In genomic region chr7:30089405-30089804, GRCm38 (mm10) we compare ENCODE assay signal across 9 mouse cellular contexts. TPM values are rescaled to one million over a fixed set of nuclear protein-coding genes. Genes with fewer than 3 reads are reported as not detected.
DNase-seq lines count a peak whose midpoint lies in the region; ATAC-seq and TF ChIP-seq lines count a peak whose summit lies in the region.
"Had no signal": no experiment of that assay in that cellular context is flagged by ENCODE, and none has a peak within 500 bp of the region (broad histone marks: within the 10 kb centered on the region; RNA-seq: fewer than 3 reads in every experiment).

No protein-coding gene starts in this region.

- DNase-seq in embryo, embryonic 9.5 days (ENCODE audit: extremely low spot score): peak; percentile 10
- no peak for DNase-seq in embryo, embryonic 10 days (ENCODE audit: low spot score)
- no peak for DNase-seq in CH12.LX (ENCODE audit: extremely low read depth)
- DNase-seq in forebrain, embryonic 14.5 days (ENCODE audit: low spot score): peak; percentile 5
- DNase-seq in liver, embryonic 13.5 days: no peak
- no peak for DNase-seq in right cerebral cortex, postnatal 36 days (ENCODE audit: low spot score in 2 of 2)
- DNase-seq in layer of hippocampus, postnatal 25 days (ENCODE audit: extremely low spot score in 1 of 2, low spot score in 1 of 2): no peak
- DNase-seq in urinary bladder, postnatal 10 days (ENCODE audit: low spot score): no peak

- TF ChIP-seq RAD21 in CH12.LX (IDR thresholded peaks at IDR 0.05; ENCODE audit: low read depth, low read length): no peak

- H3K4me1 ChIP-seq in CH12.LX (ENCODE audit: control insufficient read depth in 1 of 2, insufficient read depth in 2 of 2): peaks cover 9 to 29% of the 10 kb centered on the region in 2 experiments; a peak in 3 of 4 replicates
- peaks cover 21% of the 10 kb centered on the region for H3K4me1 ChIP-seq in forebrain, embryonic 14.5 days (ENCODE audit: control insufficient read depth, insufficient read depth, low read length)
- H3K4me1 ChIP-seq in liver, embryonic 13.5 days (replicated peaks): peaks cover 35% of the 10 kb centered on the region

- no peak for ATAC-seq in forebrain, embryonic 14.5 days
- ATAC-seq in liver, embryonic 13.5 days (ENCODE audit: low read depth): no peak

- TF ChIP-seq POLR2A in CH12.LX (IDR thresholded peaks at IDR 0.05; ENCODE audit: low read depth, low read length): no peak

- peaks cover 2% of the 10 kb centered on the region for H3K9me3 ChIP-seq in CH12.LX (replicated peaks; ENCODE audit: low read length)
- no peaks in the 10 kb centered on the region for H3K9me3 ChIP-seq in forebrain, embryonic 14.5 days (replicated peaks; ENCODE audit: control insufficient read depth, low read length)
- H3K9me3 ChIP-seq in liver, embryonic 13.5 days (replicated peaks): no peaks in the 10 kb centered on the region

- peak overlapping the region; percentile 69 to 94 (median 78) for H3K4me3 ChIP-seq in CH12.LX (replicated peaks in 1 of 3; ENCODE audit: low read depth in 2 of 3, low read length in 2 of 3, poor library complexity in 1 of 3)
- H3K4me3 ChIP-seq in forebrain, embryonic 14.5 days (ENCODE audit: low read depth, low read length): peak overlapping the region; percentile 64
- H3K4me3 ChIP-seq in liver, embryonic 13.5 days (replicated peaks): peak overlapping the region; percentile 68

- H3K79me2 ChIP-seq in CH12.LX (replicated peaks; ENCODE audit: control insufficient read depth, extremely low read depth, insufficient read depth, poor library complexity, severe bottlenecking): peaks cover 9% of the 10 kb centered on the region; the same call in 1 of the 2 replicates

- H3K4me2 ChIP-seq in CH12.LX (ENCODE audit: insufficient read depth, low read depth, poor library complexity, severe bottlenecking): peak overlapping the region; percentile 92
- H3K4me2 ChIP-seq in forebrain, embryonic 14.5 days (ENCODE audit: low read length): peak overlapping the region; percentile 89
- peak overlapping the region; percentile 78 for H3K4me2 ChIP-seq in liver, embryonic 13.5 days

- H3K27me3 ChIP-seq in CH12.LX (replicated peaks): no peaks in the 10 kb centered on the region
- no peaks in the 10 kb centered on the region for H3K27me3 ChIP-seq in forebrain, embryonic 14.5 days (replicated peaks; ENCODE audit: control insufficient read depth, insufficient read depth, low read length)
- H3K27me3 ChIP-seq in liver, embryonic 13.5 days: no peaks in the 10 kb centered on the region

- in situ Hi-C loops in CH12.LX (cut with MboI; ENCODE audit: low pct_ligation_motif_present, low pct_unique_long_range_greater_than_20kb, low sequenced_read_pairs): no loop called here

- H3K9ac ChIP-seq in CH12.LX (ENCODE audit: insufficient read depth, low read depth): peak overlapping the region; percentile 53
- peak overlapping the region; percentile 79 for H3K9ac ChIP-seq in forebrain, embryonic 14.5 days (ENCODE audit: low read length)
- H3K9ac ChIP-seq in liver, embryonic 13.5 days: peak overlapping the region; percentile 72

- peaks cover 13 to 28% of the 10 kb centered on the region in 2 experiments for H3K36me3 ChIP-seq in CH12.LX (replicated peaks in 1 of 2; ENCODE audit: control insufficient read depth in 1 of 2, insufficient read depth in 1 of 2, low read length in 1 of 2)
- H3K36me3 ChIP-seq in forebrain, embryonic 14.5 days (ENCODE audit: control insufficient read depth, insufficient read depth, low read length): peaks cover 24% of the 10 kb centered on the region
- H3K36me3 ChIP-seq in liver, embryonic 13.5 days: peaks cover 16% of the 10 kb centered on the region

- 12% methylated on average over 6 of the region's 6 CpGs for WGBS in forebrain, embryonic 14.5 days
- WGBS in liver, embryonic 13.5 days (ENCODE audit: insufficient replicate concordance): 20% methylated on average over 6 of the region's 6 CpGs

- TF ChIP-seq EP300 in CH12.LX (IDR thresholded peaks at IDR 0.05; ENCODE audit: low read length): no peak

- no peak overlapping the region for H3K27ac ChIP-seq in CH12.LX (ENCODE audit: insufficient read depth, low read depth)
- peak overlapping the region; percentile 87; the same call in 1 of the 2 replicates for H3K27ac ChIP-seq in forebrain, embryonic 14.5 days (ENCODE audit: low read depth, low read length)
- H3K27ac ChIP-seq in liver, embryonic 13.5 days: peak overlapping the region; percentile 15; the same call in 1 of the 2 replicates

- TF ChIP-seq CTCF in CH12.LX (conservative IDR thresholded peaks at IDR 0.05 in 1 of 2, IDR thresholded peaks at IDR 0.05 in 1 of 2; ENCODE audit: low read depth in 2 of 2, low read length in 2 of 2): no peak

- dilution Hi-C loops in CH12.LX (cut with MboI; ENCODE audit: extremely low pct_ligation_motif_present, extremely low pct_unique_long_range_greater_than_20kb, low sequenced_read_pairs): no loop called here

TF ChIP-seq in CH12.LX, 34 proteins besides CTCF, POLR2A, EP300 and RAD21:
- TF ChIP-seq TCF12 (IDR thresholded peaks at IDR 0.05; ENCODE audit: low read depth, low read length): no peak
- TF ChIP-seq USF1 (IDR thresholded peaks at IDR 0.05; ENCODE audit: low read depth, low read length): no peak
- no peak for TF ChIP-seq USF2 (conservative IDR thresholded peaks at IDR 0.05; ENCODE audit: low read depth, low read length)
- no peak for TF ChIP-seq JUN (IDR thresholded peaks at IDR 0.05; ENCODE audit: insufficient read depth, low read depth, low read length)
- no peak for TF ChIP-seq CHD1 (IDR thresholded peaks at IDR 0.05; ENCODE audit: low read depth, low read length)
- no peak for TF ChIP-seq SMC3 (IDR thresholded peaks at IDR 0.05; ENCODE audit: low read depth, low read length)
- no peak for TF ChIP-seq RCOR1 (conservative IDR thresholded peaks at IDR 0.05; ENCODE audit: low read depth, low read length)
- TF ChIP-seq CHD2 (IDR thresholded peaks at IDR 0.05; ENCODE audit: low read length): no peak
- no peak for TF ChIP-seq UBTF (IDR thresholded peaks at IDR 0.05; ENCODE audit: low read depth, low read length)
- TF ChIP-seq BHLHE40 (IDR thresholded peaks at IDR 0.05; ENCODE audit: low read depth, low read length): no peak
- no peak for TF ChIP-seq KAT2A (IDR thresholded peaks at IDR 0.05; ENCODE audit: insufficient replicate concordance, low read length)
- TF ChIP-seq NELFE (IDR thresholded peaks at IDR 0.05; ENCODE audit: low read depth, low read length): no peak
- no peak for TF ChIP-seq POLR2AphosphoS2 (IDR thresholded peaks at IDR 0.05; ENCODE audit: low read depth, low read length)
- TF ChIP-seq ZC3H11A (IDR thresholded peaks at IDR 0.05; ENCODE audit: low read depth, low read length): no peak
- no peak for TF ChIP-seq MAX (IDR thresholded peaks at IDR 0.05; ENCODE audit: low read length)
- no peak for TF ChIP-seq JUND (conservative IDR thresholded peaks at IDR 0.05; ENCODE audit: low read depth, low read length)
- TF ChIP-seq ELF1 (IDR thresholded peaks at IDR 0.05; ENCODE audit: low read depth, low read length): no peak
- TF ChIP-seq ZMIZ1 (IDR thresholded peaks at IDR 0.05; ENCODE audit: low read depth, low read length): no peak
TF ChIP-seq in CH12.LX: peak in this region for 0.

RNA-seq across cellular contexts. Expression of gene Gm26920, which starts 0.8 kb away (rescaled TPM):
- total RNA-seq in CH12.LX (2012; rRNA removed): 0.50 TPM in 1 of 2 replicates, not detected in the other
- total RNA-seq in CH12.LX (2014; rRNA removed): not detected in 2 replicates
- 1.1 TPM in 1 of 2 replicates, not detected in the other for polyA plus RNA-seq in CH12.LX (2012; ENCODE audit: insufficient read length, low read depth)
- 2.0 and 2.7 TPM in 2 replicates for polyA plus RNA-seq in forebrain, embryonic 14.5 days (2014; fragmentation: Nextera tagmentation; extraction: Ambion mirVana)
- polyA plus RNA-seq in liver, embryonic 13.5 days (2015; fragmentation: Nextera tagmentation; extraction: Ambion mirVana): 0.44 TPM in 1 of 2 replicates, not detected in the other
- total RNA-seq in layer of hippocampus, postnatal 25 days (2021): 1 to 10 TPM in 1 of 2 experiments, not detected in 1; 2.0 TPM
- polyA plus RNA-seq: spleen, adult 2 months had no signal

RNA-seq across cellular contexts. Expression of gene Zfp566, which starts 0.9 kb away (rescaled TPM):
- total RNA-seq in CH12.LX (2012; rRNA removed) (5.5 and 6.5 TPM in 2 replicates), CH12.LX (2014; rRNA removed) (3.5 and 4.9 TPM in 2 replicates)
- polyA plus RNA-seq in CH12.LX (2012; ENCODE audit: insufficient read length, low read depth): 9.1 TPM in 2 replicates
- 18.7 and 20.3 TPM in 2 replicates for polyA plus RNA-seq in forebrain, embryonic 14.5 days (2014; fragmentation: Nextera tagmentation; extraction: Ambion mirVana)
- 2.0 and 2.5 TPM in 2 replicates for polyA plus RNA-seq in liver, embryonic 13.5 days (2015; fragmentation: Nextera tagmentation; extraction: Ambion mirVana)
- 1 to 10 TPM; 5.3 to 7.1 TPM for total RNA-seq in layer of hippocampus, postnatal 25 days (2021)

RNA-seq across cellular contexts. Expression of gene Zfp260, which starts 5.2 kb away (rescaled TPM):
- 11.1 and 11.4 TPM in 2 replicates for total RNA-seq in CH12.LX (2012; rRNA removed)
- total RNA-seq in CH12.LX (2014; rRNA removed): 18.1 and 19.6 TPM in 2 replicates
- polyA plus RNA-seq in CH12.LX (2012; ENCODE audit: insufficient read length, low read depth): 11.5 and 13.7 TPM in 2 replicates
- polyA plus RNA-seq in forebrain, embryonic 14.5 days (2014; fragmentation: Nextera tagmentation; extraction: Ambion mirVana): 123 and 140 TPM in 2 replicates
- 12.7 and 18.3 TPM in 2 replicates for polyA plus RNA-seq in liver, embryonic 13.5 days (2015; fragmentation: Nextera tagmentation; extraction: Ambion mirVana)
- 10 to 100 TPM; 64.8 to 89.9 TPM for total RNA-seq in layer of hippocampus, postnatal 25 days (2021)

RNA-seq across cellular contexts. Expression of gene Zfp82, which starts 16.7 kb away (rescaled TPM):
- total RNA-seq in CH12.LX (2012; rRNA removed) (6.9 and 7.0 TPM in 2 replicates), CH12.LX (2014; rRNA removed) (7.1 TPM in 2 replicates)
- polyA plus RNA-seq in CH12.LX (2012; ENCODE audit: insufficient read length, low read depth): 4.5 and 4.9 TPM in 2 replicates
- polyA plus RNA-seq in forebrain, embryonic 14.5 days (2014; fragmentation: Nextera tagmentation; extraction: Ambion mirVana): 13.6 and 13.8 TPM in 2 replicates
- polyA plus RNA-seq in liver, embryonic 13.5 days (2015; fragmentation: Nextera tagmentation; extraction: Ambion mirVana): 1.7 and 2.1 TPM in 2 replicates
- 1 to 10 TPM; 1.9 to 5.0 TPM for total RNA-seq in layer of hippocampus, postnatal 25 days (2021)

RNA-seq across cellular contexts. Expression of gene Zfp382, which starts 32.3 kb away (rescaled TPM):
- total RNA-seq in CH12.LX (2012; rRNA removed): 4.7 and 5.7 TPM in 2 replicates
- total RNA-seq in CH12.LX (2014; rRNA removed): 3.9 and 4.7 TPM in 2 replicates
- 2.1 and 3.3 TPM in 2 replicates for polyA plus RNA-seq in CH12.LX (2012; ENCODE audit: insufficient read length, low read depth)
- polyA plus RNA-seq in forebrain, embryonic 14.5 days (2014; fragmentation: Nextera tagmentation; extraction: Ambion mirVana): 4.6 and 7.7 TPM in 2 replicates
- polyA plus RNA-seq in liver, embryonic 13.5 days (2015; fragmentation: Nextera tagmentation; extraction: Ambion mirVana): 1.6 and 2.1 TPM in 2 replicates
- total RNA-seq in layer of hippocampus, postnatal 25 days (2021): 10 to 100 TPM; 30.4 to 31.5 TPM

Comparison
In these comparisons a context has a peak if more than half of its experiments do, and no peak if none do; other contexts are left out.
1. DNase-seq: peak in embryo, embryonic 9.5 days (single experiment) and forebrain, embryonic 14.5 days (single experiment); none in embryo, embryonic 10 days (single experiment), CH12.LX (single experiment), liver, embryonic 13.5 days (single experiment), right cerebral cortex, postnatal 36 days (0 of 2), layer of hippocampus, postnatal 25 days (0 of 2) and urinary bladder, postnatal 10 days (single experiment).
2. Peak in every context shown above with its lines, with median percentiles within 50 percentile points of each other: H3K4me2 ChIP-seq, H3K4me3 ChIP-seq and H3K9ac ChIP-seq.